Mouse (Mus musculus) lung, postnatal 0 days (tissue): Measurements from ENCODE around the gene Trim10. TPM values are rescaled to one million over a fixed set of nuclear protein-coding genes. Genes with fewer than 3 reads are reported as not detected.

Experiments
- ATAC-seq: fragments of 200-750 bp; cut with Nextera tagmentation; 2 replicates; pipeline ENCODE4 v1.8.0; 2017; ENCODE audit warnings: moderate library complexity
- DNase-seq: peaks from one replicate; pipeline ENCODE4 v3.0.0-alpha.2; 2016; ENCODE audit warnings: low spot score
- H3K27ac ChIP-seq: fragments of 300-500 bp; sonication (generic); 2 replicates; pipeline ENCODE4 v1.5.1; 2014; ENCODE audit warnings: antibody characterized with exemption, mild to moderate bottlenecking, low read length, mixed read lengths
- H3K27me3 ChIP-seq: fragments of 300-500 bp; sonication (generic); replicated peaks from 2 replicates; pipeline ENCODE4 v1.6.1; 2014; ENCODE audit warnings: low read length, mixed read lengths; ENCODE audit not compliant: insufficient read depth
- H3K36me3 ChIP-seq: fragments of 300-500 bp; sonication (generic); 2 replicates; pipeline ENCODE4 v1.6.1; 2014; ENCODE audit warnings: low read length, mixed read lengths; ENCODE audit not compliant: insufficient read depth
- H3K4me1 ChIP-seq: fragments of 300-500 bp; sonication (generic); 2 replicates; pipeline ENCODE4 v1.6.1; 2014; ENCODE audit warnings: antibody characterized with exemption, low read depth, low read length, mixed read lengths; ENCODE audit not compliant: insufficient read depth
- H3K4me2 ChIP-seq: fragments of 300-500 bp; sonication (generic); replicated peaks from 2 replicates; pipeline ENCODE4 v1.6.1; 2014; ENCODE audit warnings: low read depth, mild to moderate bottlenecking, low read length, moderate library complexity, mixed read lengths
- H3K4me3 ChIP-seq: fragments of 300-500 bp; sonication (generic); 2 replicates; pipeline ENCODE4 v1.5.1; 2014; ENCODE audit warnings: low read depth, low read length
- H3K9ac ChIP-seq: fragments of 300-500 bp; sonication (generic); replicated peaks from 2 replicates; pipeline ENCODE4 v1.6.1; 2014; ENCODE audit warnings: low read depth, mild to moderate bottlenecking
- H3K9me3 ChIP-seq: fragments of 300-500 bp; sonication (generic); 2 replicates; pipeline ENCODE4 v1.6.1; 2016; ENCODE audit warnings: low read length, mixed read lengths
- CTCF ChIP-seq: IDR thresholded peaks from 2 replicates; pipeline ENCODE4 v1.5.1; 2016; ENCODE audit warnings: antibody characterized with exemption, mild to moderate bottlenecking
- EP300 ChIP-seq: IDR thresholded peaks from 2 replicates; pipeline ENCODE4 v1.6.1; 2016; ENCODE audit warnings: antibody characterized with exemption, mild to moderate bottlenecking, control low read depth
- WGBS: fragments of 180-500 bp; shearing (Covaris S2); extraction: QIAGEN DNeasy Blood & Tissue Kit; methylation state at CpG from one replicate; pipeline ENCODE4 v1.1.7; 2014; 5-methylcytosine and 5-hydroxymethylcytosine counted together
- polyA plus RNA-seq: library from polyadenylated mRNA; unstranded; fragments of >200 nt; fragmentation: Nextera tagmentation; extraction: Ambion mirVana; gene quantifications from 2 replicates; pipeline ENCODE4 v1.2.1, GENCODE M21; 2015

Gene Trim10
- polyA plus RNA-seq, 1 experiment from 2014 or later = 3.6 TPM

DNA sequence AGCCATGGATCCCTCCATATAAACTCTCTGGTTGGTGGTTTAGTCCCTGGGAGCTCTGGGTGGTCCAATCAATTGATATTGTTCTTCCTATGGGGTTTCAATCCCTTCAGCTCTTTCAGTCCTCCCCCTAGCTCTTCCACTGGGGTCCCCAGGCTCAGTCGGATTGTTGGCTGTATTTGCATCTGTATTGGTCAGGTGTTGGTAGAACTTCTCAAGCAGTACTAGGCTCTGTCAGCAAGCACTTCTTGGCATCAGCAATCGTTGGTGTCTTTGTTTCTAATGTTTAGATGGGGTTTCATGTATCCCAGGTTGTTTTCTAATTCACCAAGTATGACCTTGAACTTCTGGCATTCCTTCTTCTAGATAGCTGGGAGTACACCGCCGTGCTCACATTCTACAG, 36.7 kb upstream of the Trim10 start:
- DNase-seq (no peak), ATAC-seq (no peak)
- TF ChIP-seq CTCF (no peak), EP300 (no peak)
- Histone ChIP-seq H3K4me3 (no peak overlapping the region), H3K9ac (no peak overlapping the region), H3K27ac (no peak overlapping the region), H3K36me3 (no peaks in the 10 kb centered on the region), H3K4me1 (peaks cover 4% of the 10 kb centered on the region; the same call in 1 of the 2 replicates), H3K27me3 (no peaks in the 10 kb centered on the region), H3K9me3 (no peaks in the 10 kb centered on the region), H3K4me2 (no peak overlapping the region)
- 56% methylated on average over 4 of the region's 4 CpGs for WGBS

DNA sequence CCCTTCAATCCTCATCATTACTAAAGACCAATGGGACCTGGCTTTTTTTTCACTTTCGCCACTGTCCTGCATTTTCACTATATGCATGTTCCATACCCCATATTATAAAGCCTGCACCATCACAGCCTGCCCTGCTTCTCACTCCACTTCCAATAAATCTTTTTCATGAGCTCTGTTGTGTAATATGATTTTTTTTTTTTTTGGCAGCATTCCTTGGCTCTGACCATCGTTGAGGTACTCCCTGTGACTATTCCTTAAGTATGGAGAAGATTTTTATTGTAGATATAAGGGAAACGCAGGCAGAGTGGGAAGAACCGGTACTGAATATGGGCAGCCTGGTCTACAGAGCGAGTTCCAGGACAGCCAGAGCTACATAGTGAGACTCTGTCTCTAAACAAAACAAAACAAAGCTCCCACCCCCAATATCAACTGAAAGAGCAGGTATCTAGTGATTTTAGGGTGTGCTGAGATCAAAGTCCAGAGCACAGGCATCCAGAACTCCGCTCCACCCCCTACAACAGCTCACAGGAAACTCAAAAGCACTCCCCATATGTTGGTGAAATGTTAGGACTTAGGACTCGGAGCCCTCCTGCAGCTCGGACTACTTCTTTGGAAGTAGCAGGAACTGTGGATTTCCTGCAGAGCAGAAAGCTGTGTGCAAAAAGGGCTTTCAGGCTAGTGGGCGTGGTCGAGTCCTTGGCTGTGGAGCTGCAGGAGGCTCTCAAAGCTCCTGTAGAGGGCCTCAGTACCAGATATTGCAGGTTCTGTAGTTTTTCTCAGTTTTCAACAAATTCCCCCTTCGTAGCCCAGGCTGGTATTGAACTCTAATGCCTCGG, 33.6 kb upstream of the Trim10 start:
- Histone ChIP-seq H3K4me2 (peak overlapping the region; percentile 66), H3K4me1 (peaks cover 4% of the 10 kb centered on the region; the same call in 1 of the 2 replicates), H3K27me3 (no peaks in the 10 kb centered on the region), H3K9me3 (no peaks in the 10 kb centered on the region), H3K9ac (no peak overlapping the region; the same call in 1 of the 2 replicates), H3K4me3 (peak overlapping the region; percentile 75), H3K36me3 (no peaks in the 10 kb centered on the region), H3K27ac (peak overlapping the region; percentile 98)
- 32% methylated on average over 12 of the region's 12 CpGs for WGBS
- DNase-seq (peak; percentile 77), ATAC-seq (no peak)
- TF ChIP-seq CTCF (peak; percentile 45), EP300 (no peak)

DNA sequence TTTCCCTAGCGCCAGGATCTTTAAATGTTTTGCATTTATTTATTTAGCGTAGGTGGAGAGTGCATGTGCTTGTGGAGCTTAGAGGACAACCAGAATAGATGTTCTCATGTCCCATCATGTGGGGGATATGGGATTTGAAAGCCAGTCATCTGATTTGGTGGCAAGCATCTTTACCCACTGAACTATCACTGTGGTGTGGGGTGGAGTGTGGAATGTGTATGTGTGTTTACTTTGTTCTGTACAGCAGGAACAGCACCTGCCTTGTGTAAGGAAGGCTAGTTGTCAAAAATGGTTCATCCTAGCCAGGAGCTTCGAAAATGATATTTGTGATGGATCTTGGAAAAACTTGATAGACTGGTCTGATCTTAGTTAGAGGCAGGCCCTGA, 33.0 kb upstream of the Trim10 start:
- Histone ChIP-seq H3K27me3 (no peaks in the 10 kb centered on the region), H3K4me2 (peak overlapping the region; percentile 66), H3K36me3 (no peaks in the 10 kb centered on the region), H3K9me3 (no peaks in the 10 kb centered on the region), H3K4me3 (peak overlapping the region; percentile 75), H3K9ac (peak overlapping the region; percentile 50), H3K27ac (peak overlapping the region; percentile 98), H3K4me1 (peaks cover 4% of the 10 kb centered on the region; the same call in 1 of the 2 replicates)
- DNase-seq (no peak), ATAC-seq (no peak)
- peak; percentile 1; the same call in 1 of the 2 replicates for TF ChIP-seq CTCF
- no peak for TF ChIP-seq EP300
- 19% methylated on average over 3 of the region's 3 CpGs for WGBS

DNA sequence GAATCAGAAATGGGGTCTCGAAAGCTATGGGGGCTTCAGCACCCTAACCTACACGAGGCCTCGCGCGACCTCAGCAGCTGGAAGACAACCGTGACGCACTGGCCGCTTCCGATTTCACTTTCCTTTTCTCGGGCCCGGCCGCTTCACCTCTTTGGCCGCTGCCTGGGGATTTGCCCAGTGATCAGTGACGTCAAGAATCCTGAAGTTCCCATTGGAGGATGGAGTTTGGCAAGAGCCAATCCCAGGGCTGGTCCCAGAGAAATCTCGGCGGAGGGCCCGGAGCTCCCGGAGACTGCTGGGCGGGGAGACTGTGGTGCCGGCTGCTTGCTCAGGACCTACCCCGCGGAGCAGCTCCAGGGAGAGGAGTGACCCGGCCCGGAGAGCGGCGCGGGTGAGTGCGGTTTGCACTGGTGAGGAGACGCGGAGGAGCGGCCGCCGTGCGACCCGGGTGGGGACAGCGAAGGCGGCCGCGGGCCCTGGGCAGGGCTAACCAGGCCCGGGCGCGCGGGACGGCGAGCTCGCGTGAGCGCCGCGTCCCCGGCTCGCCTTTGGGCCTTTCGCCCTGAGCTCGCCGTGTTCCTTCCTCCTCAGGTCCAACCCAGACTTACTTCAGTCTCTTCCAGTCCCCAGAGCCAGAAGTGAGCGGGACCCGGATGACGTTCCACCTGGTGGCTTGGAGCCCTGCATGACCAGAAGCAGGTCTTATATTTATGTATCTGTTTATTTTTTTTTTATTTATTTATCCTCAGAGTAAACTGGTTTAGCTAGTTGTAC, 32.3 kb upstream of the Trim10 start, which contains the start of gene Trim26:
Gene Trim26 (plus strand): TSS at position 261 of the 774 bp plus-strand sequence.
- Histone ChIP-seq H3K27me3 (no peaks in the 10 kb centered on the region), H3K27ac (peak within 1 kb of the TSS; percentile 98), H3K4me2 (peak within 1 kb of the TSS; percentile 66), H3K4me1 (peaks cover 4% of the 10 kb centered on the region; the same call in 1 of the 2 replicates), H3K36me3 (no peaks in the 10 kb centered on the region), H3K9ac (peak within 1 kb of the TSS; percentile 74), H3K4me3 (peak within 1 kb of the TSS; percentile 75), H3K9me3 (no peaks in the 10 kb centered on the region)
- ATAC-seq (peak; percentile 98), DNase-seq (peak; percentile 99)
- no peak for TF ChIP-seq CTCF
- TF ChIP-seq EP300 = no peak
- under 1% methylated on average over 55 of the region's 58 CpGs for WGBS

DNA sequence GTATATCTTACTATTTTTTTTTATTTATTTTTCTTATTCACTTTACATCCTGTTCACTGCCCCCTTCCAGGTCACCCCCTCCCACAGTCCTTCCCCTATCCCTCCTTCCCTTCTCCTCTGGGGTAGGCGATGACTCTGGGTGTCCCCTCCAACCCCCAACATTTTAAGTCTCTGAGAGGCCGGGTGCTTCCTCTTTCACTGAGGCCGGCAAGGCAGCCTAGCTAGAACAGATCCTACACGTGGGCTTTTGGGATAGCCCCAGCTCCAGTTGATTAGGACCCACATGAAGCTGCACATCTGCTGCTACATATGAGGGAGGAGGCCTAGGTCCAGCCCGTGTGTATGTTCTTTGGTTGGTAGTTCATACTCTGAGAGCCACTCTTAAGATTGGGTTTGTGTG, 30.4 kb upstream of the Trim10 start:
- Histone ChIP-seq H3K4me1 (peaks cover 4% of the 10 kb centered on the region; the same call in 1 of the 2 replicates), H3K4me2 (no peak overlapping the region), H3K9ac (no peak overlapping the region), H3K27me3 (no peaks in the 10 kb centered on the region), H3K4me3 (no peak overlapping the region), H3K9me3 (no peaks in the 10 kb centered on the region), H3K36me3 (no peaks in the 10 kb centered on the region), H3K27ac (no peak overlapping the region)
- ATAC-seq (no peak), DNase-seq (no peak)
- TF ChIP-seq CTCF (no peak), EP300 (no peak)
- 78% methylated on average over 5 of the region's 5 CpGs for WGBS

DNA sequence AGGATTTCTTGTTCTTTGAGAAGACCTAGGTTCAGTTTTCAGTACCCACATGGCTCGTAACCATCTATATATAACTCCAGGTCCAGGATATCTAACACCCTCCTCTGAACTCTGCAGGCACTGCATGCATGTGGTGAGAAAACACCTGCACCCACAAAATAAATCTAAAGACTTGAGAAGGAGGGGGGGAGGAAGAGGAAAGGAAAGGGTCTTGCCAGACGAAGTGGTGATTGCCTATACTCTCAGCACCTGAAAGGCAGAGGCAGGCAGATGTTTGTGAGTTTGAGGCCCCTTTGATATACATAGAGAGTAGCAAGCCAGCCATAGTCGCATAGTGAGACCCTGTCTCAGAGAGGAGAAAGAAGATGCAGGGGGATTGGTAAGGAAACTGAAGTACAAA, 29.4 kb upstream of the Trim10 start:
- DNase-seq (no peak), ATAC-seq (no peak)
- H3K36me3 ChIP-seq = no peaks in the 10 kb centered on the region
- H3K27me3 ChIP-seq = no peaks in the 10 kb centered on the region
- no peak overlapping the region for H3K9ac ChIP-seq
- no peak overlapping the region for H3K4me2 ChIP-seq
- TF ChIP-seq CTCF (no peak), EP300 (no peak)
- H3K27ac ChIP-seq = no peak overlapping the region
- H3K4me1 ChIP-seq = peaks cover 4% of the 10 kb centered on the region; the same call in 1 of the 2 replicates
- H3K4me3 ChIP-seq = no peak overlapping the region
- 78% methylated on average over 3 of the region's 3 CpGs for WGBS
- H3K9me3 ChIP-seq = no peaks in the 10 kb centered on the region
